Mouse (Mus musculus) megakaryocyte, embryonic 14.5 days (primary cell): ENCODE measurements at regions not wholly inside any gene's neighbourhood (a gene's known extent, or its start where the extent isn't known, plus 50 kb on each side); places are given as distances from the start of the nearest gene placed in this dataset.

ENCODE experiments used
- FLI1 ChIP-seq: IDR thresholded peaks from 2 replicates; pipeline ENCODE4 v1.6.1; 2012; ENCODE audit warnings: low read length, inconsistent platforms, mixed read lengths
- GATA1 ChIP-seq: IDR thresholded peaks from 3 replicates; pipeline ENCODE4 v1.6.1; 2012; ENCODE audit warnings: mixed read lengths, low read length, inconsistent platforms, borderline replicate concordance

GRCm38 (mm10) chr2:179370882-179371546 lies 71.2 kb upstream of the Cdh4 start:
- no peak for TF ChIP-seq FLI1
- TF ChIP-seq GATA1: no peak
